Mouse (Mus musculus) thymus, postnatal 0 days (tissue): ENCODE data around the gene Tmem47. TPM values are rescaled to one million over a fixed set of nuclear protein-coding genes. Genes with fewer than 3 reads are reported as not detected.

Experiments used
- DNase-seq: peaks from one replicate; pipeline ENCODE4 v3.0.0-alpha.2; 2015; ENCODE audit warnings: low spot score
- polyA plus RNA-seq: library from polyadenylated mRNA; unstranded; fragments of >200 nt; fragmentation: Nextera tagmentation; extraction: Ambion mirVana; gene quantifications from 2 replicates; pipeline ENCODE4 v1.2.1, GENCODE M21; 2015

Tmem47 gene
- polyA plus RNA-seq: 1.3 and 1.4 TPM in 2 replicates

DNA sequence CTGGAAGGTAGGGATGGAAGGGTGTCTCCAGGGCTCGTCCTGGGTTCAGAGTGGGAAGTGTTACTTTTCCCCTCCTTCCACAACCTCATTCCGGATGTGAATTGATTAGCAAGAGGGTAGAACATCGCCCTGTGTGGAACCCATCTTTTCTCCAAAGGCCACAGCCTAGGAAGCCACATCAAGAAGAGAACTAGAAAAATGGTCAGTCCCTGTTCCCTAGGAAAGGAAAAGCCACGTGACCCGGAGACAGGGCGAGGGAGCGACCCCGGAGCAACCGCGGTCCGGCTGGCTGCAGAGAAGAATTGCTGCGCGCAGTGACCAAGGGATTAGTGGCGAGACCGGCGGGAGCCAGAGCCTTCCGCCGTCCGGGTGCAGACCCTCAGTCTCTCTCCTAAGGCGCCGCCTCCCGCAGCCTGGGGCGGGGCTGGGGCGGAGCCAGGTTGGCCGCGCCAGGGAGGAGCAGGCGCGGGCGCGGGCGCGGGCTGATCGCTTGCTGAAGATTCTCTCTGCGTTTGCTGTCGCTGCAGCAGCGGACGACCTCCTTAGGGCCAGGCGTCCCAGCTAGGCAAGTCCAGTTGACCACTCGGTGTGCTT, at the start of gene Tmem47:
Tmem47 (plus strand) TSS at position 489 of the 594 bp plus-strand sequence.
- peak; percentile 1 for DNase-seq

DNA sequence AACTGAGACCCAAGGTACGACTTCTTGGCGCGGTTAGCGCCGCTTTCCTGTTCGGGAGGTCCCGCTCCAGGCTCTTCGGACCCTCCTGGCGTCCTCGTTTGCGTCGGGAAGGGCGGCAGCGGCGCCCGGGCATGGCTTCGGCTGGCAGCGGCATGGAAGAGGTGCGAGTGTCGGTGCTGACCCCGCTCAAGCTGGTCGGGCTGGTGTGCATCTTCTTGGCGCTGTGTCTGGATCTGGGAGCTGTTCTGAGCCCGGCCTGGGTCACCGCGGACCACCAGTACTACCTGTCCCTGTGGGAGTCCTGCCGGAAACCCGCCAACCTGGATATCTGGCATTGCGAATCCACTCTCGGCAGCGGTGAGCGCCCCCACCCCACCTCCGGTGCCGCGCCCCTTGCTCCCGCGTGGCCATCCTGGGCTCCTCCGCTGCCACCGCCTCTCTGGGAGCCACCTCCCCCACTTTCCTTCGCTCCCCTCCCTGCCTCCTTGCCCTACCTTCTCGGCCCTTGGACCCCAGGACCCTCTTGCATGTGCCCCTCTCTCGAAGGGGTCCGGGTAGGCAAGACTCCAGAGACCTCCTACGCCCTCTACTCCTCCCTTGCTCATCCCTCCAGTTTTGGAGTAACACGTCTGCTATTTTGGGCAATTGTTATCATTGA, 435 bp downstream of the Tmem47 start:
- DNase-seq: no peak

DNA sequence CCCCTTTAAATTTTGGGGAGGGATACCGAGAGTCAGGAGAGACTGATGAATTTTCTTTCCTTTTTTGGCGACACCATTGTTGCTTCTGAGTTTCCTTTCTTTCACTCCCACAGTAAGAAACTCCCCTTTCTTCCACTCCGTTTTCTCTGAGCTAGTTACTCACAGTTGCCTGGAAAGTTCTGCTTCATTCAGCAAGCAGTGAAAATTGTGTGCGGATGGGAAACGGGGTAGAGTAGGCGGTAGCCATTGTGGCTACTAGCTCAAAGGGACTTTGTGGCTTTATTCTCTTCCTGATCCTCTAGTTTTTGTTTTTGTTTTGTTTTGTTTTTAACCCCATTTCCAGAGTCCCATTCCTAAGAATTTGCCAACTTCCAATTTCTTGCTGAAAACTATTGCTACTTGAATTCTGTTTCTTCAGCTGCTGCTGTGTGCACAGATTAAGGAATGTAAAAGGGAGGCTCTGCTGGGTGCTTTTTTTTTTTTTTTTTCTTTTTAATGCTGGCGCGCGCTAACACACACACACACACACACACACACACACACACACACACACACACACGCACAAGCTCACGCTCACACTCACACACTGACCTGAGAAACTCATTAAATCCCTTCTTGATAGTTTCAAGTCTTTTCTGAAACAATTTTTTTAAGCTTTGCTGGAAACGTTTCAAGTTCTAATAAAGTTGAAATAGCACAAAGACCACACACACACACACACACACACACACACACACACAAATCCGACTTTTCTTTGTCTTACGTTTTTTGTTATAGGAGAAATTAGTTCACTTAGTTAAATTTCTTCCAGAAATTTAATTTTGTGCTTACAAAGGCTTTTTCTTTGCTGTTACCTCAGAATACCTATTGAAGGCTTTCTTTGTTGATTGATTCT, 1.5 kb downstream of the Tmem47 start:
- DNase-seq: no peak

DNA sequence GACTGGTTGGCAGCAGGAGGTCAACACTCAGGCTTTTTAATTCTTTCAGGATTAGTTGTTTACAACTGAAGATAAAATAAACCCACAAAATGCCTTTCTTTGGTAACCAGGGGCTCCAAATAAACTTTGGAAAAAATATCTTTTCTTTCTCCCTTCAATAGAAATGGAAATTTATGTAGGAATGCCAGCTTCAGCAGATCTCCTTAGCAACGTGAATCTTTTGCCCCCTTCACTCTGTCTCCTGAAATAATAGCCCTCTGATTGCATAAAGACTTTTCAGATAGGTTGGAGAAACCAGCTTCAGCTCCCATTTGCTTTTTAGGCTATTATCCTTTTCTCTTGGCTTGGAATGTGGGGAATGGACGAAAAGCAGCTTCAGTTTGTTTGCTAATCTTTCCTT, 2.2 kb downstream of the Tmem47 start:
- no peak for DNase-seq

GRCm38 (mm10) chrX:81073834-81074233, 3.3 kb downstream of the Tmem47 start:
- DNase-seq: no peak

DNA sequence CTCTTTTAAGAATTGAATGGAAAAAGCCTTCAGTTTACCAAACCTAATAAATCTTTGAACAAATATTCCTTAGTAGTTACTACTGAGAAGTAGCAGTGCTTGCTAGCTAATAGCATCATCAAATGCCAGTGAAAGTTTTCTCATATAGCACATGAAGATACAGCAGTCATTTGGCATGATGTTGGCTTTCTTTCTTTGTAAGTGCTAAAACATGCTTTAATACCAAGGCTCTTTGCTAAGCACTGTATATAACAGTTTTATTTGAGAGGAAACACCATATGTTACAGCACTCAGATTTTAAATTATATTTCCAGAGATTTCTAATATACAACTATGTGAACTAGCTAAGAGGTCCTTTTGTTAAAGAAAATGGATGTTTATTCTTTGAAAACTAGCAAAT, 8.0 kb downstream of the Tmem47 start:
- DNase-seq: no peak

DNA sequence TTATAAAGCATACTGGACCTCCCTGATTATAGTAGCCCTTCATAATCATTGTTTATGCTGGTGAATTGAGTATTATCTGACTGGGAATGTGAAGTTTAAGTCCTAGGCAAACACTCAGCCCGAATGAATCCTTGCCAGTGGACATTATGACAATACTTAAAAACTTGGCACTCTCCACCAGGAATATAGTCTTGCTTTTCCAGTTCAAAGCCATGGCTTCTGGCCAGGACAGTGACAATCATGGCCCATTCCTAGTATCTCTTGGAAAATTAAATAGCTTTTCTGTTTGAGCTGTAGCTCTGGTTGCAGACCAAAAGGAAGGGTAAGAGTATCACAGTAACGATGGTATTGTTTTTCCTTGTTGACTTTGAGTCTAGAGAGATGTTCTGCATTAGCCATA, 10.5 kb downstream of the Tmem47 start:
- no peak for DNase-seq

GRCm38 (mm10) chrX:81085025-81085752, 14.7 kb downstream of the Tmem47 start:
- DNase-seq: no peak

- no peak for DNase-seq
Measured at GRCm38 (mm10) chrX:81147416-81147815, 76.9 kb downstream of the Tmem47 start.
